Mouse (Mus musculus) urinary bladder, postnatal 14 days (tissue): ENCODE results near the gene Pigv.

Source experiments
- DNase-seq: peaks from one replicate; pipeline ENCODE4 v3.0.0; 2021; ENCODE audit warnings: low spot score

Pigv gene

GRCm38 (mm10) chr4:133613867-133614266 lies 58.6 kb downstream of the Pigv start:
- DNase-seq: no peak

GRCm38 (mm10) chr4:133613026-133613425 lies 59.4 kb downstream of the Pigv start:
- DNase-seq: no peak

DNA sequence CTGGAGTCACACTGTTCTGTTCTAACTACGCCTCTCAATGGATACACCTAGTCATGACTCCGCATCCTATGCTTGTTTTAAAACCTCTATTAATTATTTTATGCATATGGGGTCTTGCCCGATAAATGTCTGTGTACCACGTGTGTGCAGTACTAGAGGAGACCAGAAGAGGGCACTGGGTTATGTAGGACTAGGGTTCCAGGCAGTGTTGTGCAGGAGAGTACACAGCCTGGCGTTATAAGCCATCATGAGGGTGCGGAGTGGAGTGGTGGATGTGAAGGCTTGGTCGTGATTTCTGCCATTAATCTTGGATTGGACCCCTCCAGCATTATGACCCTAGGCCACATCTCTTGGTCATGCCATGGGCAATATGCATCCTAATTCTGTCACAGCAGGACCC lies 60.0 kb downstream of the Pigv start:
- DNase-seq: no peak

DNA sequence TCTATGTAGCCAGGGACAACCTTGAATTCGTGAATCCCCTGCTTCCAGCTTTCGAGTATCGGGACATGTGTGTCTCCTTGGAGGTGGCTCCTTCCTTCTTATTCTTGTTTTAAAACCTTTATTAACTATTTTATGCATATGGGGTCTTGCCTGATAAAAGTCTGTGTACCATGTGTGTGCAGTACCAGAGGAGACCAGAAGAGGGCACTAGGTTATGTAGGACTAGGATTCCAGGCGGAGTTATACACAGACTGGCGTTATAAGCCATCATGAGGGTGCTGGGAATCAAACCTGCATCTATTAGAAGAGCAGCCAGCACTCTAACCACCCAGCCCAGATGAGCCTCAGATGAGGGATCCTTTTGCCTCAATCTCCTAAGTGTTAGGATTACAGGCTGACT lies 60.6 kb downstream of the Pigv start:
- no peak for DNase-seq
